Mouse (Mus musculus): ENCODE results near the gene Dazap1.

Dazap1 gene

DNA sequence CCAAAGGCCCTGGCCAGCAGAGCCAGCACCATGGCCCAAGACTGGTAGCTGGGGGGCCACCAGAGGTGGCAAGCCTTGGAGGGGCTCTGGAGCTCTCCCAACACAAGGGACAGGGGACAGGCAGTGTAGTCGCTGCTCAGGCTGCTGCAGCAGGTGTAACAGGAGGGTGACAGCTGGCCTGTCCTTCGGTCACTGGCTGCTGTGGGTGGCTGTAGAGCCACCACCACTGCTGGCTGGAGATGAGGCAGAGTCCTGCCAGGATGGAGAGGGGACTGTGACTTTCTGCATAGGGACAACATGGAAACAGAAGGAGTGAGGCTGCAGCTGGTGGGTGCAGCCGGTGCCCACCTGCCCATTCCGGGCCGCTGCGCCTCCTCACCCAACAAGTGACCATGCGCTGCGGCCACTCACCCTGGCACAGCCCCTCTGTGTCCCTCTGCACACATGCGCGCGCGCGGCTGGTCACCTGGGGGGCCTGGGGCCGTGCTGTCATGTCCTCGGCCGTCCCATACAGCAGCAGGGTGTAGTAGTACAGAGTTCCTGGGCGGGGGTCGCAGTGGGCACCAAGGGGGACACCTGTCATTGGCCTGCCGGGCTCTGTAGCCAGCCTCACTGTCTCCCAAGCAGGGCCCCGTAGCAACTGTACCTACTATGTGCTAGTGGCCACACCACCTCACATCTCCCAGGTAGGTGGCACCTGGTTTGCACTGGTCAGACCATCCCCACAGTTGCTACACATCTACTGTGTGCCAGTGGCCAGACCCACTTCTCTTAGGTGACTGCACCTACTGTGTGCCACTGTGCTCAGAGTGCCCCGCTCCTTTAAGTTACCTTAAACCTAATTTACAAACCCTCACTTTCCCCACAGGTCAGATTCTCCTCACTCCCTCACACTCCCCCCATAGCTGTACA, 60.6 kb downstream of the Dazap1 start:
- WGBS = 92% methylated on average over 21 of the region's 21 CpGs

DNA sequence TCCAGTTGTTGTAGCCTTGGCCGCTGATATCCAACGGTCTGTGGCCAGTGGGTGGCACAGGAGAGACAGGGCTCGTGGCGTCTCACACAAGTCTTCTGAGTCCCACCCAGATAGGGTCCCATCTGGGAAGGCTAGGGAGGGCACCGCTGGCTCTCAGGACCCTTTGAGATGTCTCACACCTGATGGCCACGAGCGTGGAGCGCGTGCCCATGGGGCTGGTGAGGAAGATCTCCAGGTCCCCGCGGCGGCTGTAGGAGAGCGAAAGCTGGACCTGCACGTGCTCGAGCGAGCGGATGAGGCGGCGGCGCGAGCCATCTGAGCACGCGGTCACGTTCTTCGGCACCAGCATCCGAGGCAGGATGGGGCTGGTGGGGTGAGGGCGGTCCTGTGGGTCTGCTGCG, 61.5 kb downstream of the Dazap1 start:
- 3% methylated on average over 27 of the region's 28 CpGs for WGBS

DNA sequence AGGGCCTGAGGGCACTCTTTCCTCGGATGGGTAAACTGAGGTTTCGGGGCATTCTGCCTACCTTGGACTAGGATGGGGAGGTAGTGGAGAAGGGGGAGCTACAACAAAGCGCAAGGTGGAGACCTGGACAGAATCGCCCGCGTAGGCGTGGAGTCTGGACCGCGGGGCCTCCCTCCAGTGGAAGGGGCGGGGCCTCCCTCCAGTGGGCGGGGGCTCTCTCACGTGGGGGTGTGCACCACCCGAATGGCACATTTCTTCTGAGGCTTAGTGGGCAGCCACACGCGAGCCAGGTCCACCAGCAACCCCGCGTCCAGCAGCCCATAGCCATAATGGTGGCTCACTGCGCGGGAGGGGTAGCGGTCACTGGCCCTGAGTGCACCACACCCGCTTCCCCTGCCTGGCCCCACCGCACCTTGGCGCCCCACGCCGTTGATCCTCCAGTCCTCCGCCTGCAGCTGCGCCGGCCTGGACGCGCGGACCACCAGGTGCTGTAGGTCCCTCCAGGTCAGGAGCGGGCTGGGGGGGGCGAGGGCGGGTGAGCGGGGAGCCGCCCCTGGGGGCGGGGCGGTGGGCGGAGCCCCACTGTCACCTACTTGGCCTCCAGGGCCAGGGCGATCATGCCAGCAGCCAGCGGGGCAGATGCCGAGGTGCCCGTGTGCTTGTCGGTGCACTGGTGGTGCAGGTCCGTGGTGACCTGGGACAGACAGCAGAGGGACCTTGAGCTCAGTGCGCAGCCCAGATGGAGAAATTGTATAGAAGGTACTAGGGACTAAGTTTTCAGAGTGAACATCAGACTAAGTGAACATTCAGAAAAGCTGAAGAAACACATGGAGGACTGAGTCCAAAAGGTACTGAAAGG, 62.2 kb downstream of the Dazap1 start:
- WGBS = 2% methylated on average over 43 of the region's 46 CpGs

DNA sequence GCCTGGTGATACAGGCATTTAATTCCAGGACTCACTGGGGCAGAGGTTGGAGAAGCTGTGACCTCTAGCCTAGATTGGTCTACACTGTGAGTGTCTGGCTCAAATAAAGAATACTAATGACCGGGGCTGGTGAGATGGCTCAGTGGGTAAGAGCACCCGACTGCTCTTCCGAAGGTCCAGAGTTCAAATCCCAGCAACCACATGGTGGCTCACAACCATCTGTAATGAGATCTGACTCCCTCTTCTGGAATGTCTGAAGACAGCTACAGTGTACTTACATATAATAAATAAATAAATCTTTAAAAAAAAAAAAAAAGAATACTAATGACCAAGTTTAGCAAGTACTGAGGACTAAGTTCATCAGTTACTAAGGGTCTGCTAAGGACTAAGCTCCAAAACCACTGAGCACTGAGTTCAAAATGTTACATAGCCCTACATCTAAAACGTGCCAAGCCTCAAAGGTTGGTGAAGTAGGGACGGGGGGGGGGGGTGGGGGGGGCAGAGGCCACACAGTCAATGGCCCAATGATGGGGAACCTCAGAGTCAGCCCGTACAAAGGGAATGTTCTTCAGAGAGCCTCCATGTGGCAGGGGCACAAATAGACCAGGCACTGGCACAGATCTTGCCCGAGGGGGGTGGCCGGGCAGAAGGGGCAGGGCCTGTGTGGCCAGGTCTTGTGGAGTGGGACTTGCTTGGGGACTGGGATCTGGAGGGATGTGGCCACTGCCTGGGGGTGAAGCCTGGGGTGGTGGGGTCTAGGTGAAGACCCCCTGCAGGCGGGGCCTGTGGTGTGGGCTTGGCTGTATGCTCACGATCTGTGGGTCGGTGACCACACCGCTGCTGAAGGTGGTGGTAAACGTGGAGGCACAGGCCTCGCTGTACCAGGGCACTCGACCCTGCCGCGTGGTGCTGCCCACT, 63.1 kb downstream of the Dazap1 start:
- WGBS = 83% methylated on average over 17 of the region's 17 CpGs

DNA sequence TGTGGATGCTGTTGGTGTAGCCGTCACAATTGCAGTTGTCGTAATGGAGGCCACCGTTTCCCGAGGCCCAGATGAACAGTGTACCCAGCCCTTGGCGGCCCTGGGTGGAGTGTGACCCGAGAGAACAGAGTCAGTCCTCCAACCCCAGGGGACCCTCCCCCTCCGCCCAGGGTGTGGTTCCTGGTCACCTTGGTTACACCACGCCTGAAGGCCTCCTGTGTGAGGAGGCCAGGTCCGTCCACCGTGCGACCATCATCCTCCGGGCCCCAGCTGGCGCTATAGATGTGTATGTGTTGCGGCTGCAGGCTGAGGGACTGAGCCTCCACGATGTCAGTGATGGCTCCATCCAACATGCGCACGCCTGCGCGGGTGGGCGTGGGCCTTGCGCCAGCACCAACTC, 63.8 kb downstream of the Dazap1 start:
- 86% methylated on average over 21 of the region's 21 CpGs for WGBS

DNA sequence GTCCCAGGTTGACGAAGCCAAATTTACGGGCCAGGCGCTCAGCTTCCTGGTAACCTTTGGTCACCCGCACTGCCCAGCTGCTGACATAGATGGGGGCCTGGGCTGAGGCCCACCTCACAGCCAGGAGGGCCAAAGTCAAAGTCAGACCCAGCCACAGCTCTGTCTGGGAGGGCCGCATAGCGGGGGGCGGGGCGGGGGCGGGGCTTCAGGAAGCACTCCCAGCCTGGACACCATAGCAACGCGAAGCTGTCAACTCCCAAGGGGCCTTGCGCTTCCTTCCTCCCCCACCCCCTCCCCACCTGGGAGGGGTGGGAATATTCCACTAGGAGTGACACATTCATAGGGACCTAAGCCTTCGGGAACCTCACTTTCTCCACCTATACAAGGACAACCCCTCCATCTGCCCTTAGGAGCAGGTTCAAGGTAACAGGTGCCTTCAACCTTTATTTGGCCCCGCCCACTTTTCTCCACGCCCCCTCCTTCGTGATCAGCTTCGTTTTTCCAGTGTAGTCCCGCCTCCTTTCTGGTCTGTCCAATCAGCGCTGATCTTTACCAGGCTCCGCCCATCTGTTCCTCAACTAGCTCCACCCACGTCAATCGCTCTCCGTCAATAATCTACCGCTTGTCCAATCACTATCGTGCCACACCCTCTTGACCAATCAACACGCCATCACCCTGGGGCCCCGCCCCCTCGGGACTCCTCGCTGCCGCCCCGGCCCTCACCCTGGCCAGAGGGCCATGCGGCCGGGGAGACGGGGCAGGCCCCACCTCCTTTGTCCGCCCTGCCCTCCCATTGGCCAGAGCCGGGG, 68.2 kb downstream of the Dazap1 start, which contains the start of the genes Pcsk4 and Reep6:
Pcsk4 (minus strand) TSS at position 226 of the 809 bp plus-strand sequence.
Reep6 (plus strand) TSS at position 681 of the 809 bp plus-strand sequence.
- 7% methylated on average over 36 of the region's 36 CpGs for WGBS

DNA sequence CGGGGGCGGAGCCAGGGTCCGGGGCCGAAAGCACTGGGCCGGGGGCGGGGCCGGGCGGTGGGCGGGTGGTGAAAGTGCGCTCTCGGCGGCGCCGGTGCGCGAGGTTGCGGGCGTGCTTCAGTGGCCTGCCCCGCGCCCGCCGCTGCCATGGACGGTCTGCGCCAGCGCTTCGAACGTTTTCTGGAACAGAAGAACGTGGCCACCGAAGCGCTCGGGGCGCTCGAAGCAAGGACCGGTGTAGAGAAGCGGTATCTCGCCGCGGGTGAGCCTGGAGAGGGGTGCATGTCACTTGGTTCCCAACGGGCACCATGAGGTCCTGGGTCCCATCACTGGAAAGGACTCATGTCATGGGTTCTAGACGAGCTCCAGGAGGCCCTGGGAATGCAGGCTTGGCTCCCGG, 68.8 kb downstream of the Dazap1 start:
- WGBS = 2% methylated on average over 41 of the region's 41 CpGs

DNA sequence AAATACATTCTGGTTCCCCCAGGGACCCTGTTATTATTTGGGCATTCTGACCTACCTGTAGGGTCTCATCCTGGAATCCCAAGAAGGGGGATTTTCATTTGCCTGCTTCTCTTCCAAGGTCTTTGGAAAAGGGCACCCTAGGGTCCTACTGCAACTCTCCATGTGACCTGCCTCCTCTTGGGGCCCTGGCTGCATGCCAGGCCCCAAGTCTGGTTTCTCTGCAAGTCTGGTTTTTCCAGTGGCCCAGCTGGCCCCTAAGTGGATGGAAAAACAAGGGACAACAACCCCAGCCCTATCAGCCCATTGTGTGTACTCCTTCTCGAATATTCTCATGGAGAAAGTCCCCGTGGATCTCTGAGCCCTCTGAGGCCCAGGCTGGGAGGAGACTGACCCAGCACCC, 69.6 kb downstream of the Dazap1 start:
- 73% methylated on average over 2 of the region's 2 CpGs for WGBS

DNA sequence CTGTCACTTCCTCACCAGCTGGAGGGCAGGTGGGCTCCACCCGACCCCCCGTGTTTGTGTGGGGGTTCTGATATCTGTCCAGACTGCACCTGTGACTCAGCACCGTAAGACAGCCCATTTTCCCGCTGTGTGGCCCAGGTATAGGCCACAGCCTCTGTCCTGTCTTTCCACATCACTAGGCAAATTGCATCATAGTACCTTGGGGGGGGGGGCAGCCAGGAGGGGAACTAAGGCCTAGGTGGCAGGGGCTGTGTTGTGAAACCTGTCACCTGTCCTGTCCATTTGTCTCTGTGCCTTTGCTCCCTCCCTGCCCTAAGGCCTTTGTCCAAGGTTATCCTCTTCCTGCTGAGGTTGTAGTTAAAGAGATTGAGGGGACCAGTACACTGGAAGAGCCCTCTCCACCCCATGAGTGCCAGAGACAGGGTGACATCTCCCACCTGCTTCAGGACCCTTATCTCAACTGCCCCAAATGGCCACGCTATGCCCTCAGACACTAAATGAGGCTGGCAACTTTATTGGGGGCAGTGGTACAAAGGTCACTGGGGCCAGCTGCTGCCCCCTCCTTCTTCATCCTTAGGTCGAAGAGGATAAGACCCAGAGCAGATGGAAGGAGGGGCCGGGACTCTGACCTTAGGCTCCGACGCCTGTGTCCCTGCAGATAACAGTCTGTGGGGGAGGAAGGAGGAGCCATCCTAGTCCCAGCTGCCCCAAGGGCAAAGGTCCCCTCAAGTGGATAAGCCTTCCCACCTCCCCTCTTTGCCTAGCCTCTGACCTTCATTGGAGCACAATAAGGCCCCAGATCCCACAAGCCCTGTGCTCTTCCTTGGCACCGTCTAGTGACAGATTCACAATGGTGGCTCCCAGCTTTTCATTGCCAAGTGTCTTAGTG, 70.6 kb downstream of the Dazap1 start:
- 83% methylated on average over 10 of the region's 10 CpGs for WGBS

DNA sequence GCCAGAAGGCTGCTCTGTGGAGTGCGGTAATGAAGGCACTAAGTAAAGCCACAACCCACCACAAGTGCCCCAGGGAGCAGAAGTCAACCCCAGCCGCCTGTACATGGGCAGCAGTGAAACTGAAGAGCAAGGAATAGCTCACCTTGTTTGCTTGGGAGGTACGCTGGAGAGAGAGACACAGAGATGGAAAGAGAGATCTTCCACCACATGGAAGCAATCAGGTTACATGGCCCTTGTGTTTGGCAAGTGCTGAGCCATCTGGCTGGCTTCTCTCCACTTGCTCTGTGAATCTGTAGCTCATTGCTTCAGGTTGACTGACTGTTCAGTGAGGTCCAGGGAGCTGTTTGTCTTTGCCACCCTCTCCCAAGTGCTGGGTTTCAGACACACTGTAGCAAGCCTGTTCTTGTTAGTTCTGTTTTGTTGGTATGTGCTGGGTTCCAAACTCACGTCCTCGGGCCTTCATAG, 71.3 kb downstream of the Dazap1 start:
- WGBS = 86% methylated on average over 5 of the region's 5 CpGs

DNA sequence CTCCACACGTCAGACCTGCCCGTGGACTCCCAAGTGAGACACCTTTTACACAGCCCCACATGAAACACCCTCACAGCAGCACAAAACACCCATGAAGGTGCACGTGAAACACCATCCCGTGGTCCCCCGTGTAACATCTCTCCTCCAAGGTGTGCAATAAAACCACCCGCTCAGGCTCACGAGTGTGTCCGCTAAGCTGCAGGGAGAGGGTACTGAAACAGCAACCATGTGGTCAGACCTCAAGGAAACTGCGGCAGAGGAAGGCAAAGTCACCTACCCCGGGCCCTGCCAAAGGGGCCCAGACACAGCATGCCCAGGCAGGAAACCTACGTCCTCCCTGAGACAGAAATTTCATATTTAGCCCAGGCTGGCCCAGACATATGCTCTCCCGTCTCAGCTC, 75.0 kb downstream of the Dazap1 start:
- 94% methylated on average over 12 of the region's 12 CpGs for WGBS
